Mouse (Mus musculus): ENCODE data around the gene Nhlrc2. TPM values are rescaled to one million over a fixed set of nuclear protein-coding genes. Genes with fewer than 3 reads are reported as not detected.
A peak's percentile ranks its signal among the peaks of the same experiment; 100 is the strongest.

Gene Nhlrc2
- total RNA-seq, 2 experiments from 2014 or later: 10.8 to 11.7 TPM

- no peak for DNase-seq (ENCODE audit: low spot score in 2 of 2)
These were observed 15.4 kb downstream of the Nhlrc2 start for GRCm38 (mm10) chr19:56563469-56563868.

- no peak for DNase-seq (ENCODE audit: low spot score in 2 of 2)
These were observed 17.3 kb downstream of the Nhlrc2 start for GRCm38 (mm10) chr19:56565358-56565757.

- DNase-seq (ENCODE audit: low spot score in 2 of 2): peak; percentile 41 to 68
These were observed 18.0 kb downstream of the Nhlrc2 start for GRCm38 (mm10) chr19:56566041-56566440.

GRCm38 (mm10) chr19:56566940-56567339 is 18.9 kb downstream of the Nhlrc2 start:
- no peak for DNase-seq (ENCODE audit: low spot score in 2 of 2)

DNA sequence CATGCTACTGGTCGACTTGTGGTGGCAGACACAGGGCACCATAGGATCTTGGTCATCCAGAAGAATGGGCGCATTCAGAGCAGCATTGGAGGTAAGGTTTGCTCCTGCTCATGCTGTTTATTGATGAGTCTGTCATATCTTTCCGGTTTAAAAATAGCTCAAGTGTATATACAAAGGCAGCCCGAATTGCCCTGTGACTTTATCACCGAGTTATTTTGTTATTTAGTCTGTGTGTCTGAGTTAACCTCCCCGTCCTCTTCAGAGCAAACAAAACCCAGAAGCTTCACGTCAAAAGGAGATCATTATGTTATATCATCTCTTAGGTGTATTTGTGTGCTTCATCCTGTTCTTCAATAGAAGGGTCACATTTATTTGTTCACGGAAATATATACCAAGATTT is 22.7 kb downstream of the Nhlrc2 start:
- DNase-seq (ENCODE audit: low spot score in 2 of 2): no peak

DNA sequence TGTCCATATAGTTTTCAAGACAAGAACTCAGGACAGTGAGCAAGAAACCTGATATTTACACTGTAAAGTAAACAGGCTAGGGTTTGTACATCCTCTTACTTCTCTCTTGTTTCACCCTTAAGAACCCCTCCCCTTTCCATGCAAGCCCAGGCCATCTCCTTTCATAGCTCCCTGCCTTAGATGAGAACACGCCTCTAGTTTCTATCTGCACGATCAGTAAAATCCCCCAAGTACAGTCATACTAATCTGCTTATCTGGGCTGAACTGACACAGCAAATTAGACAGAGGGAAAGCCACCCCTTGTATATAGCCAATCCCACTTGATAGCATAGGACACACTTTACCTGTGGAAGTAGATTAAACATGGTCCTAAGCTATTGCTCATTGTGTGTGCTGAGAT is 23.2 kb downstream of the Nhlrc2 start:
- no peak for DNase-seq (ENCODE audit: low spot score in 2 of 2)

DNA sequence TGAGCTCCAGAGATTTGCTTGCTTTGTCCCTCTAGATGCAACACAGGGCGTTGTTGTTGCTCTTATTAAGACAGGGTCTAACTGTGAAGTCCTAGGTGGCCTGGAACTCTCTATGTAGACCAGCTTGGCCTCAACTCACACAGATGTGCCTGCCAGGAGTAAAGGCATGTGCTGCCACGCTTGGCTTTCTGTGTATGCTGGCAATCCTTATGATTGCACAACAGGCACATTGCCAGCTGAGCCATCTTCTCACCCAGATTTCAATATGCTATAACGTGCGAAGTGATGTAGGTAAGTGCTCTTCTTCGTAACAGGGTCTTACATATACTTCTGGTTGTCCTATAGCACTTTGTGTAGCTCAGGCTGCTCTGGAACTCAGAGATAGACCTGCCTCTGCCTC is 23.9 kb downstream of the Nhlrc2 start:
- no peak for DNase-seq (ENCODE audit: low spot score in 2 of 2)

DNA sequence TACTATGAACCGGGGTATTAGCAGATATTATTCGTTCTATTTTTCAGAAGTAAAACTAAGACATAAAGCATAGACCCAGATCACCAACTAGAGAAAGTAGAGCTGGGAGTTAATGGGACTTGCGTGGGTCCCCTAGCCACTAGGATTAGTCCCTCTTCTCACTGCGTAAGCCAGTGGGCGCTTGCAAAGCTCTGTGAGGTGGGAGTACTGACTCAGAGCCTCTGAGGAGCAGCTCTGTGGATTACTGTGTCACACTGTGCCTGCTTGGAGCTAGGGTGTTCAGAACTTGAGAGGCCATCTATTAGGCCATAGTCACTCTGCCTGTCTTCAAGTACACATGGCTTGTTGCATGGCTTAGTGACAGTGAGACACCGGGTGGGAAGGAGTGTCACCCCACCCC is 25.1 kb downstream of the Nhlrc2 start:
- no peak for DNase-seq (ENCODE audit: low spot score in 2 of 2)

DNA sequence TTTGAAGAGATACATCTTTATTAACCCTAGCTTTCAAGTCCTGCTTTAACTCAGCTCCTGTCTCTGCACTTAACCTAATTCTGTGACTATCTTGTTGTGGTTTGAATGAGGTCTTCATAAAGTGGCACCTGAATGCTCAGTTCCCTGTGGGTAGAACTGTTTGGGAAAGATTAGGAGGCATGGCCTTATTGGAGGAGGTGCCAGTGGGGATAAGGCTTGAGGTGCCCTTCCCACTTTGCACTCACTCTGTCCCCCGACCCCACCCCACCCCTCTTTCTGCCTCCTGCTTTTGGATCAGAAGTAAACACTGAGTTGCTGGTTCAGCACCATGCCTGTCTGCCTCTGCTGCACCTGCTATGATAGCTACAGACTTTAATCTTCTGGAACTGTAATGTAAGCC is 29.7 kb downstream of the Nhlrc2 start:
- DNase-seq (ENCODE audit: low spot score in 2 of 2): no peak

GRCm38 (mm10) chr19:56581981-56582380 is 33.9 kb downstream of the Nhlrc2 start:
- DNase-seq (ENCODE audit: low spot score in 2 of 2): no peak

DNA sequence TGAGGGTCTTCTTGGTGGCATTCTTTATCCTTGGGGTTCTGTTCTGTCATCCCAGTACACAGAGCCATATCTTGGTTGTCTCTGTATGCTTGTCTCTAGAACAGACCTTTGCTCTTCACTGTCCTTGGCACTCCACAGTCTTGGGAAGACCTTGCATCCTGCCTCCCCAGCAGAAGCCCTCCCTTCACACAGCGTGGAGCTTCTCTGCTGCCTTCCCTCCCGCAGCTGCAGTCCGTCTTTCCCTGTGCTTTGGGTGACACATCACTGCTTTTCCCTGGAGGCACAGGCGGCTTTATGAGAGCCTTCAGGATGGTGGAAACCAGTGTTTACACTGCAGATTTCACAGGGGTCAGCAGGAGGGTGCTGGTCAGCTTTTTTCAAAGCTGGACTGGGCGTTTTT is 35.7 kb downstream of the Nhlrc2 start:
- no peak for DNase-seq (ENCODE audit: low spot score in 2 of 2)

DNA sequence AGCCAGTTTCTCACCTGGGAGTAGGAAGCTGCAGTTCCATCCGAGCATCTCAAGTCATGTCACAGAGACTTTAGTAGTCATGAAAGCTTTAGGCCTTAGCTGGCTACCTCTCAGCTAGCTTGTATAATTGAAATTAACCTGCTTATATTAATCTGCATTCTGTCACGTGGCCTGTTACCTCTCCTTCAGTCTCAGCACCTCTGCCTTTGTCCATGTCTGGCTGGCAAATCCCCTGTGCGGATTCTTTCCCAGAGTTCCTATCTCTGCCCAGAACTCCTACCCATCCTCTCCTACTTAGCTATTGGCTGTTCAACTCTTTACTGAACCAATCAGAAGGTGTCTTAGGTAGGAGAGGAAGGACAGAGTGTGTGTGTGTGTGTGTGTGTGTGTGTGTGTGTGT is 36.2 kb downstream of the Nhlrc2 start:
- no peak for DNase-seq (ENCODE audit: low spot score in 2 of 2)

DNA sequence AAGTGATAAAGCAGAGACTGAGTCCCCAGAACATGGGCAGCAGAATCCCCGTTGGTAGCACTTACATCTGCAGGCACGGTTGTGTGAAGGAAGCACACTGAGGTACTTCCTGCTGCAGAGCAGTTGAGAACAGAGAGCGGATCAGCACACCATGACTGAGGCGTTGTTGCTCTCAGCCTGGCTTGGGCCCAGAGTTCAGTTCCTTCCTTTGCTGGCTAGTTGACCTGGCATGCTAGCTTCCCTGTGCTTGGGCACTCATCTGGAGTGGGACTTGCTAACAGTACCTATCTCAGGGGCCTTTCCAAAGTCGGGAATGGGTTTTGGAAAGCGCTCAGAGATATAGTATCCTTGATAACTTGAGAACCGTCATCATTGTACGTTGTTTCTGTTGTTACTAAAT is 38.3 kb downstream of the Nhlrc2 start:
- no peak for DNase-seq (ENCODE audit: low spot score in 2 of 2)

DNA sequence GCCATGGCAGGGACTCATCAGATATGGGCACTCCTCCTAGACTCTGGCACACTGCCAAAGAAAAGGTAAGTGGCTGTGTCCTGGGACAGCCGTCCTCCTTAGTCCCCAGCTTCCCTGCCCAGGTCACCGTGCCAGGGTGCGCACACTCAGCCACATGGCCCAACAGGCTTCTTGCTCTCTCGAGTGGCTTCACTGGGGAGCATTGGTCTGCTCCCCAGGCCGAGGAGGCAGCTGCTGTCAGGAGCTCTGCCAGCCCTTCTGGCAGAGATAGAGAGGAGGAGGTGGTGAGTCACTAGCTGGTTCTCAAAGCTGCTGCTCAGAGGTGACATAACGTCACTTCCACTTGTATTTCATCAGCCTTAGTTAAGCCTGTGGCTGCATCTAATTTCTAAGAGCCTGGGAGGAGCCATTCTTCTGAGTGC is 40.2 kb downstream of the Nhlrc2 start:
- peak; percentile 26 to 44 for DNase-seq (ENCODE audit: low spot score in 2 of 2)

DNA sequence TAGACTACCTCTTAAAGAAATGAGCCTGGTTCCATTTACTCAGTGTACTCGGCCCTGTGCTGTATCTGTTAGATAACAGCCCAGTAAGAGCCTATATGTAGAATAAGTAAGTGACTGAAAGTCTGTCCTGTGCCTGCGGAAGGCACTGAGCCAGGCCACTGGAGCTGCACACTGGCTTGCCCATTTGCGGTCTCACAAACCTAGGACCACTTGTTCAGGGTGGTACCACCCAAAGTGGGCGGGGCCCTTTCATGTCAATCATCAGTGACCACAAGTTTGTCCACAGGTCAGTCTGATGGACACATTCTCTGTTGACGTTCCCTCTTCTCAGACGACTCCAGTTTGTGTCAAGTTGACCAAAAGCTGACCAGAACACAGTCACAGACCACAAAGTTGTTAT is 40.9 kb downstream of the Nhlrc2 start:
- DNase-seq (ENCODE audit: low spot score in 2 of 2): no peak

DNA sequence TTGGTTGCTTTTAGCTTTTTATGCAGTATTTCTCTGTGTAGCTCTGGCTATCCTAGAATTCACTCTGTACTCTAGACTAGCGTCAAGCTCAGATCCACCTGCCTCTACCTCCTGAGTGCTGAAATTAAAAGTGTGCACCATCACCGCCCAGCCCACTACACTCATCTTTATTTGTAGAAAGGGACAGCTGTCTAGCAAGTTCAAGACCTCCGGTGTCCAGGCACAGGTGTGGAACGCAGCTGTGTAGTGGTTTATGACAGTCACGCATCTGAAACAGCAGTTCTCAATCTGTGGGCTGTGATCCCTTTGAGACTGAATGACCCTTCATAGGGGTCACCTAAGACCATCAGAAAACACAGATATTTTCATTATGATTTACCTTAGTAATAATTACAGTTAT is 41.4 kb downstream of the Nhlrc2 start:
- no peak for DNase-seq (ENCODE audit: low spot score in 2 of 2)

GRCm38 (mm10) chr19:56590250-56590649 is 42.2 kb downstream of the Nhlrc2 start:
- no peak for DNase-seq (ENCODE audit: low spot score in 2 of 2)

DNA sequence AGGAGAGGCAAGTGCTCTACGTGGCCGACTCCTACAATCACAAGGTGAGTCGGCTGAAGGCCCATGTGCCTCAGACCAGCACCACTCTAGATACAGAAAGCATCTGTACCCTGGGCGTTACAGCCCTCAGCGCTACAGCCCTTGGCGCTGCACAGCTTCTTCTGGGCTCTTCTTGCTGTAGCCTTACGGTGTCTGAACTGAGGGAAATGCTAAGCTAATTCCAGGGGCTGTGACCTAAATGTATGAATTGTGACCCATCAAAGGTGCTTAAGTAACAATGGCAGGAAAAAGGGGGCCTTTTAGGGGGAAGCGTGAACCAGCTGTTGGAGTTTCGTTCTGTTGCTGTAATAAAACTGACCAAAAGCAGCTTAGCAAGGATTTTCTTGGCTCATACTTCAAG is 44.4 kb downstream of the Nhlrc2 start:
- DNase-seq (ENCODE audit: low spot score in 2 of 2): no peak

GRCm38 (mm10) chr19:56599996-56600395 is 51.9 kb downstream of the Nhlrc2 start:
- no peak for DNase-seq (ENCODE audit: low spot score in 2 of 2)

- DNase-seq (ENCODE audit: low spot score in 2 of 2): no peak
These were observed 52.7 kb downstream of the Nhlrc2 start for GRCm38 (mm10) chr19:56600797-56601196.

GRCm38 (mm10) chr19:56601901-56602347 is 53.9 kb downstream of the Nhlrc2 start:
- DNase-seq (ENCODE audit: low spot score in 2 of 2): no peak

DNA sequence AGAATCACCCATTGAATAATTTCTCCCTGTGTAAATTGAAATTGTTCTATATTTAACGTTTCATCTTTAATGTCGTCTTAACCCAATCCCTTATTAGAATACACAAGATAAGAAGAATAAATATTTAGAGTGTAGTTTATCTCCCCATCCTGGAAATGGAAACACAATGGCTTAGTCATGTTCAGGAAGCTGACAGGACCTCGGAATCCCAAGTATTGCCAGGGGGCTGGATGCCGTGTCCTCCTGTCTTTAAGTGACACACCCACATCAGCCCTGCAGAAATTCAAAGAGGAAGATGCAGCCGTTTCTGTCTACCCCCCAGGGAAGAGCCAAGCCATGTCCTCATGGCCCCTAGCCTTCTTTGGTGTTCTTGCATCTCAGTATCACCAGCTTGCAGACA is 60.9 kb downstream of the Nhlrc2 start:
- DNase-seq (ENCODE audit: low spot score in 2 of 2): no peak

DNA sequence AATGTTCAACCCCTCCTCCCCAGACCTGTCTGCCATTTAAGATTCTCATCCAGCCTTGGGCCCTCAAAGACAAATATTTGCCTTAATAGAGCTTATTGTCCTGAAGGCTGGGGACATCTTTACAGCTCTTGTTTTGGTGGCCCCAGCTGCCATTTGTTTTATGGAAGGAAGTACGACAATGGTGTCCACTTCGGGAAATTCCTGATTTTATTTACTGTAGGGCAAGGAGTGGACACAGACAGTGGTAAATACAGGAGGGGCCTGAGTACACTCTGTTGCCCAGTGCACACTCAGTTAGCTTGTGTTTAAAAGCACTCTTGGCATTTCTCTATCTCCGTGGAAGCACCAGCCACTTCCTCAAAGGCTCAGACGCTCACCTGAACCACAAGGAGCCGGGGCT is 66.1 kb downstream of the Nhlrc2 start:
- no peak for DNase-seq (ENCODE audit: low spot score in 2 of 2)

GRCm38 (mm10) chr19:56618845-56619244 is 70.8 kb downstream of the Nhlrc2 start:
- DNase-seq (ENCODE audit: low spot score in 2 of 2): no peak
